Mouse (Mus musculus) testis, adult 2 months (tissue): Measurements from ENCODE around the gene Tctex1d1.

Experiments
- CTCF ChIP-seq: fragments of 200-500 bp; IDR thresholded peaks from 2 replicates; pipeline ENCODE4 v1.5.1; 2012; ENCODE audit warnings: low read depth, mild to moderate bottlenecking, inconsistent platforms, low read length, moderate library complexity; ENCODE audit not compliant: control insufficient read depth, insufficient read depth, insufficient replicate concordance
- POLR2A ChIP-seq: fragments of 200-500 bp; IDR thresholded peaks from 2 replicates; pipeline ENCODE4 v1.6.1; 2012; ENCODE audit warnings: low read depth, mild to moderate bottlenecking, inconsistent platforms, low read length, moderate library complexity; ENCODE audit not compliant: control insufficient read depth

GRCm38 (mm10) chr4:102944325-102944724, 34.1 kb upstream of the Tctex1d1 start:
- TF ChIP-seq POLR2A (no peak), CTCF (no peak)
